Mouse (Mus musculus) kidney, adult 9 months (tissue): ENCODE data around the gene Olfr319.
"Not testable (repeated sequence)": the region's sequence is repeated elsewhere in the genome, so short reads cannot be mapped to it uniquely, and the experiment has no call there.

Source experiments
- DNase-seq: peaks from one replicate; pipeline ENCODE4 v3.0.0; 2022

Gene Olfr319

GRCm38 (mm10) chr11:58698862-58699261, at the start of gene Olfr319:
Gene Olfr319 (plus strand): TSS chr11:58699162.
- no peak for DNase-seq

- DNase-seq, result no peak
Measured at GRCm38 (mm10) chr11:58655151-58655550, 43.8 kb upstream of the Olfr319 start.

- no peak for DNase-seq
Measured at GRCm38 (mm10) chr11:58658596-58658995, 40.4 kb upstream of the Olfr319 start, which contains the start of gene Olfr322. Gene Olfr322 (plus strand): TSS chr11:58658782.

- no peak for DNase-seq
Measured at GRCm38 (mm10) chr11:58669252-58669651, 29.7 kb upstream of the Olfr319 start.

GRCm38 (mm10) chr11:58671825-58672224, 27.1 kb upstream of the Olfr319 start:
- DNase-seq, result no peak

GRCm38 (mm10) chr11:58680799-58681198, 18.2 kb upstream of the Olfr319 start, which contains the start of gene Olfr320:
Gene Olfr320 (plus strand): TSS chr11:58681099.
- no peak for DNase-seq

- DNase-seq, result no peak
Measured at GRCm38 (mm10) chr11:58709086-58709485, 10.1 kb downstream of the Olfr319 start.

- not testable (repeated sequence) for DNase-seq
Measured at GRCm38 (mm10) chr11:58717723-58718122, 18.8 kb downstream of the Olfr319 start.

- no peak for DNase-seq
Measured at GRCm38 (mm10) chr11:58719701-58720100, 20.7 kb downstream of the Olfr319 start.

GRCm38 (mm10) chr11:58723914-58724313, 25.0 kb downstream of the Olfr319 start, which contains the start of gene Olfr318:
Gene Olfr318 (minus strand): TSS chr11:58724014.
- no peak for DNase-seq

- peak; percentile 81 for DNase-seq
Measured at GRCm38 (mm10) chr11:58727896-58728650, 29.1 kb downstream of the Olfr319 start.

GRCm38 (mm10) chr11:58733372-58733771, 34.4 kb downstream of the Olfr319 start:
- no peak for DNase-seq

- DNase-seq, result no peak
Measured at GRCm38 (mm10) chr11:58738792-58739262, 39.9 kb downstream of the Olfr319 start, which contains the start of gene Olfr317. Gene Olfr317 (minus strand): TSS chr11:58739212.

- DNase-seq, result not testable (repeated sequence)
Measured at GRCm38 (mm10) chr11:58751096-58751495, 52.1 kb downstream of the Olfr319 start.

GRCm38 (mm10) chr11:58752434-58752833, 53.5 kb downstream of the Olfr319 start, which contains the start of gene Olfr316:
Gene Olfr316 (plus strand): TSS chr11:58752734.
- DNase-seq, result no peak
